Mouse (Mus musculus) neural tube, postnatal 0 days (tissue): ENCODE measurements around the gene AF366264. TPM values are rescaled to one million over a fixed set of nuclear protein-coding genes. Genes with fewer than 3 reads are reported as not detected.

Source experiments
- polyA plus RNA-seq: library from polyadenylated mRNA; unstranded; fragments of >200 nt; fragmentation: Nextera tagmentation; extraction: Ambion mirVana; gene quantifications from 2 replicates; pipeline ENCODE4 v1.2.1, GENCODE M21; 2015

AF366264 gene
- not detected in 2 replicates for polyA plus RNA-seq

GRCm38 (mm10) chr8:13838289-13838688 lies at the start of gene AF366264:
Gene AF366264 (minus strand): TSS chr8:13838389.

GRCm38 (mm10) chr8:13785250-13785763 lies 52.9 kb downstream of the AF366264 start, which contains the start of gene Upf3a:
Gene Upf3a (plus strand): TSS chr8:13785615.

Other genes starting within 250 kb of the AF366264 start
- 33.8 and 34.1 TPM in 2 replicates for gene Rasa3, start 160.8 kb downstream of the AF366264 start, polyA plus RNA-seq
- 1.9 and 2.1 TPM in 2 replicates for gene Cfap97d2, start 132.5 kb downstream of the AF366264 start, polyA plus RNA-seq
- gene Cdc16, start 80.7 kb downstream of the AF366264 start, polyA plus RNA-seq, result 94.7 and 101 TPM in 2 replicates
- gene Upf3a, start 52.8 kb downstream of the AF366264 start, polyA plus RNA-seq, result 42.4 and 45.1 TPM in 2 replicates
- 28.0 and 29.9 TPM in 2 replicates for gene Champ1, start 31.3 kb upstream of the AF366264 start, polyA plus RNA-seq
- gene Coprs, start 51.9 kb upstream of the AF366264 start, polyA plus RNA-seq, result 160 and 175 TPM in 2 replicates